Mouse (Mus musculus): ENCODE results near the gene Rtn4r. TPM values are rescaled to one million over a fixed set of nuclear protein-coding genes. Genes with fewer than 3 reads are reported as not detected.

Rtn4r gene
- polyA plus RNA-seq, 1 experiment from 2014 or later = 5.4 TPM

GRCm38 (mm10) chr16:18164642-18165238, 37.3 kb downstream of the Rtn4r start:
- H3K4me1 ChIP-seq = peaks cover 50% of the 10 kb centered on the region
- ATAC-seq (ENCODE audit: low FRiP score) = no peak

DNA sequence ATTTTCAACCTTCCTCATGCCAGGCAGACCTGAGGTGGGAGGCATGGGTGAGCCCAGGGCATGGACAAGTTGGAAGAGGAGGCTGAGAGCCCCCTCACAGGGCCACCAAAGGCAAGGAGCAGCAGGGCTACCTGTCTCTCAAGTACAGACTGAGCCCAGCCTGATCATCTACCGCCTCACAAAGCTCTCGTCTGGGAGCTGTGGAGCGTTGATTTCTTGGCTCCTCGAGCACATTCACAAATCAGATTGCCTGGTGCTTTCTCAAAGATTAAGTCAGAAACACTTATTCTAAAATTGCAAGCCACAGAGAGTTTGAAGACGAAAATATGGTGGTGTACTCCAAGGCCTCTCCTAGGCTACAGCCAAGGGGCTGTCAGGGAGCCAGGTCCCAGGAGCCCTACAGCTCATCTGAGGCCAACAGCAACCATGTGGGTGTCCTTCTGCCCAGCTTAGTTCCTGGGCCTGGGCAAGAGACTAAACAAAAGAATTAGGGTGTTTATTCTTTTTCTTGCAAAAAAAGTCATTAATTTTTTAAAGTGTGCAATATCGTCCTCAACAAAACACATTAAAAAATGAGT, 39.3 kb downstream of the Rtn4r start:
- no peak overlapping the region for H3K9ac ChIP-seq
- peaks cover 34% of the 10 kb centered on the region for H3K4me1 ChIP-seq
- ATAC-seq (ENCODE audit: low FRiP score) = no peak
- H3K4me2 ChIP-seq = no peak overlapping the region
- no peaks in the 10 kb centered on the region for H3K9me3 ChIP-seq
- no peaks in the 10 kb centered on the region for H3K36me3 ChIP-seq (replicated peaks)
- 78% methylated on average over 6 of the region's 6 CpGs for WGBS
- H3K4me3 ChIP-seq (replicated peaks) = no peak overlapping the region
- no peaks in the 10 kb centered on the region for H3K27me3 ChIP-seq
- no peak overlapping the region for H3K27ac ChIP-seq

More at GRCm38 (mm10) chr16:18164642-18165238, 37.3 kb downstream of the Rtn4r start:
- no peak overlapping the region for H3K27ac ChIP-seq
- H3K36me3 ChIP-seq (replicated peaks) = no peaks in the 10 kb centered on the region
- H3K4me3 ChIP-seq (replicated peaks) = no peak overlapping the region
- no peak overlapping the region for H3K9ac ChIP-seq
- no peaks in the 10 kb centered on the region for H3K9me3 ChIP-seq
- H3K4me2 ChIP-seq = no peak overlapping the region
- 20% methylated on average over 2 of the region's 2 CpGs for WGBS
- no peaks in the 10 kb centered on the region for H3K27me3 ChIP-seq

GRCm38 (mm10) chr16:18169156-18169555, 41.7 kb downstream of the Rtn4r start:
- Histone ChIP-seq H3K4me1 (peaks cover 24% of the 10 kb centered on the region), H3K4me3 (replicated peaks) (no peak overlapping the region), H3K9ac (no peak overlapping the region), H3K36me3 (replicated peaks) (no peaks in the 10 kb centered on the region), H3K27ac (no peak overlapping the region), H3K27me3 (no peaks in the 10 kb centered on the region), H3K4me2 (no peak overlapping the region), H3K9me3 (no peaks in the 10 kb centered on the region)
- 72% methylated on average over 5 of the region's 5 CpGs for WGBS
- no peak for ATAC-seq (ENCODE audit: low FRiP score)

- no peak overlapping the region for H3K4me3 ChIP-seq (replicated peaks)
- 90% methylated on average over 3 of the region's 3 CpGs for WGBS
- H3K9me3 ChIP-seq = no peaks in the 10 kb centered on the region
- no peak overlapping the region for H3K4me2 ChIP-seq
- ATAC-seq (ENCODE audit: low FRiP score) = no peak
- peaks cover 18% of the 10 kb centered on the region for H3K4me1 ChIP-seq
- no peaks in the 10 kb centered on the region for H3K36me3 ChIP-seq (replicated peaks)
- no peak overlapping the region for H3K9ac ChIP-seq
- no peak overlapping the region for H3K27ac ChIP-seq
- H3K27me3 ChIP-seq = no peaks in the 10 kb centered on the region
Observed at GRCm38 (mm10) chr16:18169776-18170175, 42.3 kb downstream of the Rtn4r start.

GRCm38 (mm10) chr16:18172266-18172855, 44.9 kb downstream of the Rtn4r start:
- peaks cover 5% of the 10 kb centered on the region; the same call in 1 of the 2 replicates for H3K4me1 ChIP-seq
- no peak overlapping the region for H3K4me3 ChIP-seq (replicated peaks)
- H3K9me3 ChIP-seq = no peaks in the 10 kb centered on the region
- ATAC-seq (ENCODE audit: low FRiP score) = peak; percentile 51; the same call in 1 of the 2 replicates
- H3K27ac ChIP-seq = no peak overlapping the region
- no peaks in the 10 kb centered on the region for H3K36me3 ChIP-seq (replicated peaks)
- H3K9ac ChIP-seq = no peak overlapping the region
- 11% methylated on average over 7 of the region's 7 CpGs for WGBS
- no peak overlapping the region for H3K4me2 ChIP-seq
- H3K27me3 ChIP-seq = no peaks in the 10 kb centered on the region; the same call in 1 of the 2 replicates

GRCm38 (mm10) chr16:18173231-18173630, 45.8 kb downstream of the Rtn4r start:
- Histone ChIP-seq H3K27ac (no peak overlapping the region), H3K27me3 (no peaks in the 10 kb centered on the region; the same call in 1 of the 2 replicates), H3K4me1 (peaks cover 5% of the 10 kb centered on the region; the same call in 1 of the 2 replicates), H3K9me3 (no peaks in the 10 kb centered on the region), H3K4me2 (no peak overlapping the region), H3K9ac (no peak overlapping the region), H3K36me3 (replicated peaks) (no peaks in the 10 kb centered on the region), H3K4me3 (replicated peaks) (no peak overlapping the region)
- no peak for ATAC-seq (ENCODE audit: low FRiP score)
- 87% methylated on average over 9 of the region's 9 CpGs for WGBS

GRCm38 (mm10) chr16:18173788-18174187, 46.3 kb downstream of the Rtn4r start:
- Histone ChIP-seq H3K27ac (no peak overlapping the region), H3K36me3 (replicated peaks) (no peaks in the 10 kb centered on the region), H3K4me1 (peaks cover 7% of the 10 kb centered on the region; the same call in 1 of the 2 replicates), H3K4me3 (replicated peaks) (no peak overlapping the region), H3K9me3 (no peaks in the 10 kb centered on the region), H3K4me2 (no peak overlapping the region), H3K27me3 (no peaks in the 10 kb centered on the region; the same call in 1 of the 2 replicates), H3K9ac (no peak overlapping the region)
- 69% methylated on average over 11 of the region's 11 CpGs for WGBS
- ATAC-seq (ENCODE audit: low FRiP score) = no peak

- no peak overlapping the region for H3K27ac ChIP-seq
- no peak overlapping the region for H3K9ac ChIP-seq
- H3K4me1 ChIP-seq = peaks cover 15% of the 10 kb centered on the region; the same call in 1 of the 2 replicates
- no peak overlapping the region for H3K4me2 ChIP-seq
- no peaks in the 10 kb centered on the region for H3K36me3 ChIP-seq (replicated peaks)
- no peaks in the 10 kb centered on the region; the same call in 1 of the 2 replicates for H3K27me3 ChIP-seq
- no peak for ATAC-seq (ENCODE audit: low FRiP score)
- WGBS = 76% methylated on average over 6 of the region's 6 CpGs
- no peaks in the 10 kb centered on the region for H3K9me3 ChIP-seq
- H3K4me3 ChIP-seq (replicated peaks) = no peak overlapping the region
Observed at GRCm38 (mm10) chr16:18175817-18176541, 48.5 kb downstream of the Rtn4r start.

DNA sequence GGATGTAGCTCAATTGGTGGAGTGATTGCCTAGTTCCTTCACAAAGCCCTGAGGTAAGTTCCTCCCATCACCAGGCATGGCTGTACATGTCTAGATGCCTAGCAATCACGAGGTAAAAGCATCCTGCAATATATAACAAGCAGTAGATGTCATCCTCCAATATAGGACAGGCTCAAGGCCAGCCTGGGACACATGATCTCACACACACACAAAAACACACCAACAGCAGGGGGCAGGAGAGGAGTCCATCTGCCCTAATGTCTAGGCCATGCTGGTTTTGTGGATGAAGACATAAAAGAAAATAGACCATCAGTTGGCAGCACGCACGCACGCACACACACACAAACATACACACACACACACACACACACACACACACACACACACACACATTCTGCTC, 49.3 kb downstream of the Rtn4r start:
- ATAC-seq (ENCODE audit: low FRiP score) = no peak
- H3K36me3 ChIP-seq (replicated peaks) = no peaks in the 10 kb centered on the region
- H3K4me2 ChIP-seq = no peak overlapping the region

GRCm38 (mm10) chr16:18179591-18179990, 52.1 kb downstream of the Rtn4r start:
- 7% methylated on average over 2 of the region's 2 CpGs for WGBS
- no peak overlapping the region for H3K4me2 ChIP-seq
- ATAC-seq (ENCODE audit: low FRiP score) = no peak
- no peak overlapping the region for H3K4me3 ChIP-seq (replicated peaks)
- no peaks in the 10 kb centered on the region; the same call in 1 of the 2 replicates for H3K27me3 ChIP-seq
- H3K4me1 ChIP-seq = peaks cover 10% of the 10 kb centered on the region; the same call in 1 of the 2 replicates
- H3K9me3 ChIP-seq = no peaks in the 10 kb centered on the region
- no peaks in the 10 kb centered on the region for H3K36me3 ChIP-seq (replicated peaks)
- H3K9ac ChIP-seq = no peak overlapping the region
- no peak overlapping the region for H3K27ac ChIP-seq

More for the DNA sequence above, 49.3 kb downstream of the Rtn4r start:
- Histone ChIP-seq H3K9me3 (no peaks in the 10 kb centered on the region), H3K27me3 (no peaks in the 10 kb centered on the region; the same call in 1 of the 2 replicates), H3K9ac (no peak overlapping the region), H3K4me1 (peaks cover 15% of the 10 kb centered on the region; the same call in 1 of the 2 replicates), H3K4me3 (replicated peaks) (no peak overlapping the region), H3K27ac (no peak overlapping the region)
- WGBS = 83% methylated on average over 4 of the region's 4 CpGs

GRCm38 (mm10) chr16:18181398-18181797, 54.0 kb downstream of the Rtn4r start:
- H3K4me3 ChIP-seq (replicated peaks) = no peak overlapping the region
- no peak overlapping the region for H3K4me2 ChIP-seq
- H3K27ac ChIP-seq = no peak overlapping the region
- H3K4me1 ChIP-seq = peaks cover 10% of the 10 kb centered on the region; the same call in 1 of the 2 replicates
- no peaks in the 10 kb centered on the region for H3K9me3 ChIP-seq
- H3K27me3 ChIP-seq = no peaks in the 10 kb centered on the region; the same call in 1 of the 2 replicates
- no peak for ATAC-seq (ENCODE audit: low FRiP score)
- 69% methylated on average over 10 of the region's 10 CpGs for WGBS
- H3K9ac ChIP-seq = no peak overlapping the region
- no peaks in the 10 kb centered on the region for H3K36me3 ChIP-seq (replicated peaks)

GRCm38 (mm10) chr16:18182766-18183165, 55.3 kb downstream of the Rtn4r start:
- Histone ChIP-seq H3K4me1 (peaks cover 10% of the 10 kb centered on the region; the same call in 1 of the 2 replicates), H3K9ac (no peak overlapping the region), H3K36me3 (replicated peaks) (no peaks in the 10 kb centered on the region), H3K9me3 (no peaks in the 10 kb centered on the region), H3K4me3 (replicated peaks) (no peak overlapping the region), H3K27ac (no peak overlapping the region), H3K27me3 (no peaks in the 10 kb centered on the region; the same call in 1 of the 2 replicates), H3K4me2 (no peak overlapping the region)
- 83% methylated on average over 8 of the region's 8 CpGs for WGBS
- no peak for ATAC-seq (ENCODE audit: low FRiP score)

All from forebrain, embryonic 12.5 days (tissue).